Mouse (Mus musculus): ENCODE results near the gene Fam193a. TPM values are rescaled to one million over a fixed set of nuclear protein-coding genes. Genes with fewer than 3 reads are reported as not detected.

Gene Fam193a
- total and polyA plus RNA-seq, 3 experiments = 17.4 to 74.9 (median 24.3) TPM

DNA sequence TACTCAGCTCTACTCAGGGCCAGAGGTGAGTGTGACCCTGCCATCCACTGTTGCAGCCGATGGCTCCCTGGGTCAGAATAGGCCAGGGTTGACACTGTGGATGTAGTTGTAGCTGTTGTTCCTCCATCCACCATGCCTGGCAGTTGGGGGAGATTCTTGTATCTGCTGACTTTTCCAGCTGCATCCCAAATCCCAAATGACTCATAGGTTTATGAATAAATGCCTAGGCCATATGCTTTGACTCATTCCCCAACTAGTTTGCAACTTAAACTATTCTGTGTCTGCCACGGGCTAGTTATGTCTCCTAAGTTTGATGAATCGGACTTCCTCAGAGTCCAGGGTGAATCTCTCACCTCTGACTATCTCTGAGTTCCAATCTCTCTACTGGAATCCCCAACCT is 9.5 kb upstream of the Fam193a start:
- Histone ChIP-seq H3K4me3 (ENCODE audit: low read depth, low read length) (no peak overlapping the region), H3K27me3 (ENCODE audit: insufficient read depth, low read length) (no peaks in the 10 kb centered on the region), H3K4me1 (ENCODE audit: insufficient read depth, low read depth, low read length) (no peaks in the 10 kb centered on the region), H3K9me3 (replicated peaks) (no peaks in the 10 kb centered on the region), H3K36me3 (replicated peaks) (peaks cover 95% of the 10 kb centered on the region)
- DNase-seq (ENCODE audit: low spot score) (no peak), ATAC-seq (ENCODE audit: extremely low read depth, insufficient number of reproducible peaks, low FRiP score, poor library complexity, severe bottlenecking) (no peak)
- TF ChIP-seq GATA1 (IDR thresholded peaks at IDR 0.05; ENCODE audit: borderline replicate concordance, low read length) (no peak), TAL1 (conservative IDR thresholded peaks at IDR 0.05; ENCODE audit: low read depth, low read length) (no peak), GATA2 (IDR thresholded peaks at IDR 0.05; ENCODE audit: borderline replicate concordance, low read depth, low read length) (no peak), POLR2AphosphoS5 (IDR thresholded peaks at IDR 0.05; ENCODE audit: insufficient replicate concordance, low read depth, low read length) (no peak), CTCF (IDR thresholded peaks at IDR 0.05; ENCODE audit: low read depth, low read length) (no peak)

DNA sequence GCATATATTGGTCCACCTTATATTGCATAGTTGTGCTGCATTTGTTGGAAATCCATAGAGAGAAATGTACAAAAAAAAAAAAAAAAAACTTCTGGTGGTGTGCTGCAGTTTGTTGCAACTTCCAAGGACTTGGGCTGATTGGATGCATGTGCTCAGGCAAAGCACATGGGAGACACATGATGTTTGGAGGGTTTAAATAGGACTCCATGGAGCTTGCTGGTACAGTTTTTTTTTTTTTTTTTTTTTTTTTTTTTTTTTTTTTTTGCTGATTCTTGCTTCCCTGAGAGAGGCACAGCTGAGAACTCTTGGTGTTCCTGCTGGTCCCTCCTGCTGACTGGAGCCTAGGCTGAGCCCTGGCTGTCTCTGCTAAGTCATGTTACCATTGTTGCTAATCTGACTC is 6.6 kb upstream of the Fam193a start:
- H3K4me1 ChIP-seq (ENCODE audit: insufficient read depth, low read depth, low read length) = no peaks in the 10 kb centered on the region
- TF ChIP-seq CTCF (IDR thresholded peaks at IDR 0.05; ENCODE audit: low read depth, low read length) (no peak), GATA2 (IDR thresholded peaks at IDR 0.05; ENCODE audit: borderline replicate concordance, low read depth, low read length) (no peak), TAL1 (conservative IDR thresholded peaks at IDR 0.05; ENCODE audit: low read depth, low read length) (no peak), GATA1 (IDR thresholded peaks at IDR 0.05; ENCODE audit: borderline replicate concordance, low read length) (no peak), POLR2AphosphoS5 (IDR thresholded peaks at IDR 0.05; ENCODE audit: insufficient replicate concordance, low read depth, low read length) (no peak)
- no peaks in the 10 kb centered on the region for H3K9me3 ChIP-seq (replicated peaks)
- ATAC-seq (ENCODE audit: extremely low read depth, insufficient number of reproducible peaks, low FRiP score, poor library complexity, severe bottlenecking) (no peak), DNase-seq (ENCODE audit: low spot score) (no peak)
- H3K36me3 ChIP-seq (replicated peaks) = peaks cover 74% of the 10 kb centered on the region
- no peaks in the 10 kb centered on the region for H3K27me3 ChIP-seq (ENCODE audit: insufficient read depth, low read length)
- no peak overlapping the region for H3K4me3 ChIP-seq (ENCODE audit: low read depth, low read length)

DNA sequence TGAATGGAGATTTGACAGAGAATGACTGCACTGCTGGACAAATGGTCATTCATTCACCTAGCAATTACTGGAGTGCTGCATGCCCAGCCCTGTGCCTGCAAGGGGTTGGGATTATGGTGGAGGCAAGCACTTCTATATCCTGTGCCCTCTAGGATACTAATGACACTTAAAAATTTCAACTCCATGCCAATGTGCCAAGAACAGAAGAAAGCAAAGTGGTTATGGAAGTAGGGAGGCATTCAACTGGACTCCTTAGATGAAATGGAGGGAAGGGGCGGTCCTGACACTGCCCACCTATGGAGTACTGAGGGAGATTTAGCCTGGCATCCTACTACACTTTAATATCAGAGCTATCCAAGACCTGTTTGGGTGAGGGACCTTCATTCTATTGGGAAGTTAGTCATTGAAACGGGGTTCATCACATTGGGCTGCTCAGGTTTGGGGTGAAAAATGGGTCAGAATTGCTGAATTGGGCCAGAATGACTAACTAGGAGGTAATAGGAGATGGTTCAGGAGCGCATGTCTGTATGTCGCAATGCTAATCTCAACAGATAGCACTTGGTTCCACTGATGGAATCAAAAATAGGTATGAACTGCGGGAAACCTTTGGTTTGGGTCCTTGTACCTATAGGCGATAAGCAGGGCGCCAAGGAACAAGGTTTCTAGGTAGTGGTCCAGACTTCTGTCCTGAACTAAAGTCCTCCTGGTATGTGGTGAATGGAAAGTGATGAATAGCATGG is 1.0 kb upstream of the Fam193a start:
- Histone ChIP-seq H3K9me3 (replicated peaks) (no peaks in the 10 kb centered on the region), H3K36me3 (replicated peaks) (peaks cover 29% of the 10 kb centered on the region), H3K4me3 (ENCODE audit: low read depth, low read length) (peak overlapping the region; percentile 83), H3K27me3 (ENCODE audit: insufficient read depth, low read length) (no peaks in the 10 kb centered on the region), H3K4me1 (ENCODE audit: insufficient read depth, low read depth, low read length) (peaks cover 20% of the 10 kb centered on the region)
- DNase-seq (ENCODE audit: low spot score) (no peak), ATAC-seq (ENCODE audit: extremely low read depth, insufficient number of reproducible peaks, low FRiP score, poor library complexity, severe bottlenecking) (no peak)
- no peak for TF ChIP-seq GATA2 (IDR thresholded peaks at IDR 0.05; ENCODE audit: borderline replicate concordance, low read depth, low read length)
- no peak for TF ChIP-seq GATA1 (IDR thresholded peaks at IDR 0.05; ENCODE audit: borderline replicate concordance, low read length)
- TF ChIP-seq POLR2AphosphoS5 (IDR thresholded peaks at IDR 0.05; ENCODE audit: insufficient replicate concordance, low read depth, low read length) = no peak
- TF ChIP-seq CTCF (IDR thresholded peaks at IDR 0.05; ENCODE audit: low read depth, low read length) = no peak
- TF ChIP-seq TAL1 (conservative IDR thresholded peaks at IDR 0.05; ENCODE audit: low read depth, low read length) = no peak

DNA sequence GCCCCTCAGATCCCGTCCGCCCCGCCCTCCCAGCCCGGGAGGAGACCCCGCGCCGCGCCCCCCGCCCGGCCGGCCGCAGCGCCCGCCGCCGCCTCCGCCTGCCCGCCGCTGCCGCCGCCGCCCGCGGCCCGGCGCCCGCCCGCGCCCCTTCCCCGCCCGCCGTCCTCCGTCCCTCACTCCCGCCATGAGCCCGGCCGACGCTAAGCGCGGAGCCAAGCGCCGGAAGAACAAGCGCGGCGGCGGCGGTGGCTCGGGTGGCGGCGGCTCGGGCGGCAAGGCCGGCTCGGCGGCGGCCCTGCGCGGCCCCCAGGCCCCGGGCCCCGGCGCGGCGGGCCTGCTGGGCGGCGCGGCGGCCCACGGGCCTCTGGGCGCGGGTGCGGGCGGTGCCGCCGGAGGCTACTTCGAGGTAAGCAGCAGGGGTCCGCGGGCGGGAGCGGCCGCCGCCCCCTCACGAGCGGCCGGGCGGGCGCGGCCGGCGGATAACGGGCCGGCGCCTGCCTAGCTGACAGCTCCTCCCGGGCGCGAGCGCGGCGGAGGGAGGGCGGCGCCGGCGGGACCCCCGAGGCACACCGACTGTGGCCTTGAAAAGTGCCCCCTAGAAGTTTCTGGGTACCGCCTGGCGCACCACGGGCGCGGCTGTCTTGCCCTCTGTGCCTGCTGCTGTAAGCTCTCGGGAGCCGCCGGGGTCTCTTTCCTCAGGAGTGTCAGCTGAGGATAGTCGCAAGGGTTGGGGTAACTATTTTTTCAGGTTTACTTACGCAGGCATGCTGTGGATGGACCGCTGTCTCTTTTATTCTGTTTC is 490 bp downstream of the Fam193a start:
- Histone ChIP-seq H3K36me3 (replicated peaks) (peaks cover 18% of the 10 kb centered on the region), H3K9me3 (replicated peaks) (no peaks in the 10 kb centered on the region), H3K4me3 (ENCODE audit: low read depth, low read length) (peak overlapping the region; percentile 83), H3K27me3 (ENCODE audit: insufficient read depth, low read length) (no peaks in the 10 kb centered on the region), H3K4me1 (ENCODE audit: insufficient read depth, low read depth, low read length) (peaks cover 22% of the 10 kb centered on the region)
- no peak for TF ChIP-seq GATA1 (IDR thresholded peaks at IDR 0.05; ENCODE audit: borderline replicate concordance, low read length)
- TF ChIP-seq CTCF (IDR thresholded peaks at IDR 0.05; ENCODE audit: low read depth, low read length) = no peak
- no peak for TF ChIP-seq TAL1 (conservative IDR thresholded peaks at IDR 0.05; ENCODE audit: low read depth, low read length)
- TF ChIP-seq POLR2AphosphoS5 (IDR thresholded peaks at IDR 0.05; ENCODE audit: insufficient replicate concordance, low read depth, low read length) = no peak
- no peak for TF ChIP-seq GATA2 (IDR thresholded peaks at IDR 0.05; ENCODE audit: borderline replicate concordance, low read depth, low read length)
- peak; percentile 28 for DNase-seq (ENCODE audit: low spot score)
- ATAC-seq (ENCODE audit: extremely low read depth, insufficient number of reproducible peaks, low FRiP score, poor library complexity, severe bottlenecking) = no peak

DNA sequence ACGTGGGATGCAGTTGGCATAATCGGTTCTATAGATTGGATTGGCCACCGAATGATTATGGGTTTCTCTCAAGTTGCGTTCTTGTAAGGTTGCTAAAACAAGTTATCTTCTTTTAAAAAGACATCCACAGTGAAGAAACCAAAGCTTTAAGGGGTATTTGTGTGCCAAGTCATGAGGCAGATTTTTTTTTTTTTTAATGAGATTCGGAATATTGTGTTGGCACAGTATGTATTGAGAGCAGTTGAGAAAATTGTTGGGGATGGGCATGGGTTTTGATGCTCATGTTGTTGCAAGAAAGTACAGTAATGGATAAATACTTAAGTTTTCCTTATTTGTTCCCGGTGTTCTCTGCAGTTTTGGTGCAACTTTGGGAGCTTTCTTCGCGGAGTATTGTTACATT is 1.1 kb downstream of the Fam193a start:
- peaks cover 22% of the 10 kb centered on the region for H3K4me1 ChIP-seq (ENCODE audit: insufficient read depth, low read depth, low read length)

DNA sequence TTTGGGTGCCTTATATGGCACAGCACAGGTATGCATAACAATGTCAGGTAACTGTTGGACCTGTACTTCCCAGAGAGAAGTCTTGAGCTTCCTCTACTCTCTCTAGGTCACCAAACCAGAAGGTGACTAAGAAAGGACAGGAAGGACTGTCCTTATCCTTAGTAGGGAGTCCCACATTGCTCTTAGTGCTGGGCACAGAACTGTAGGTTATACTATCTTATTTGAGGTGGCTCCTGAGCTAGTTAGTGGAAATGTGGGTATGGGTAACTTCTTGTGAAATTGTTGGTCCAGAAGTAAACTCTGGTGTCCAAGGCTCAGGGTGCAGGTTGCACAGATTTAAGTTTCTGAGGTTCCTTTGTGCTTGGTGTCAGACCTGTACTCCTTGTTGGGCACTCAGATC is 2.4 kb downstream of the Fam193a start:
- TF ChIP-seq TAL1 (conservative IDR thresholded peaks at IDR 0.05; ENCODE audit: low read depth, low read length) (no peak), POLR2AphosphoS5 (IDR thresholded peaks at IDR 0.05; ENCODE audit: insufficient replicate concordance, low read depth, low read length) (no peak), CTCF (IDR thresholded peaks at IDR 0.05; ENCODE audit: low read depth, low read length) (no peak), GATA1 (IDR thresholded peaks at IDR 0.05; ENCODE audit: borderline replicate concordance, low read length) (no peak), GATA2 (IDR thresholded peaks at IDR 0.05; ENCODE audit: borderline replicate concordance, low read depth, low read length) (no peak)
- H3K36me3 ChIP-seq (replicated peaks) = peaks cover 15% of the 10 kb centered on the region
- H3K4me3 ChIP-seq (ENCODE audit: low read depth, low read length) = no peak overlapping the region
- DNase-seq (ENCODE audit: low spot score) (no peak), ATAC-seq (ENCODE audit: extremely low read depth, insufficient number of reproducible peaks, low FRiP score, poor library complexity, severe bottlenecking) (no peak)
- peaks cover 26% of the 10 kb centered on the region for H3K4me1 ChIP-seq (ENCODE audit: insufficient read depth, low read depth, low read length)
- H3K27me3 ChIP-seq (ENCODE audit: insufficient read depth, low read length) = no peaks in the 10 kb centered on the region
- no peaks in the 10 kb centered on the region for H3K9me3 ChIP-seq (replicated peaks)

More for the DNA sequence above, 1.1 kb downstream of the Fam193a start:
- no peak for ATAC-seq (ENCODE audit: extremely low read depth, insufficient number of reproducible peaks, low FRiP score, poor library complexity, severe bottlenecking)
- H3K27me3 ChIP-seq (ENCODE audit: insufficient read depth, low read length) = no peaks in the 10 kb centered on the region
- peaks cover 15% of the 10 kb centered on the region for H3K36me3 ChIP-seq (replicated peaks)
- DNase-seq (ENCODE audit: low spot score) = no peak
- peak overlapping the region; percentile 83 for H3K4me3 ChIP-seq (ENCODE audit: low read depth, low read length)
- no peaks in the 10 kb centered on the region for H3K9me3 ChIP-seq (replicated peaks)
- TF ChIP-seq TAL1 (conservative IDR thresholded peaks at IDR 0.05; ENCODE audit: low read depth, low read length) = no peak
- no peak for TF ChIP-seq CTCF (IDR thresholded peaks at IDR 0.05; ENCODE audit: low read depth, low read length)
- no peak for TF ChIP-seq GATA2 (IDR thresholded peaks at IDR 0.05; ENCODE audit: borderline replicate concordance, low read depth, low read length)
- no peak for TF ChIP-seq POLR2AphosphoS5 (IDR thresholded peaks at IDR 0.05; ENCODE audit: insufficient replicate concordance, low read depth, low read length)
- TF ChIP-seq GATA1 (IDR thresholded peaks at IDR 0.05; ENCODE audit: borderline replicate concordance, low read length) = no peak

Measured in G1E (cell line).